Mouse (Mus musculus): ENCODE results near the gene Csgalnact2. TPM values are rescaled to one million over a fixed set of nuclear protein-coding genes. Genes with fewer than 3 reads are reported as not detected.

The Csgalnact2 gene
- polyA plus RNA-seq, 1 experiment from 2014 or later = 14.0 TPM

DNA sequence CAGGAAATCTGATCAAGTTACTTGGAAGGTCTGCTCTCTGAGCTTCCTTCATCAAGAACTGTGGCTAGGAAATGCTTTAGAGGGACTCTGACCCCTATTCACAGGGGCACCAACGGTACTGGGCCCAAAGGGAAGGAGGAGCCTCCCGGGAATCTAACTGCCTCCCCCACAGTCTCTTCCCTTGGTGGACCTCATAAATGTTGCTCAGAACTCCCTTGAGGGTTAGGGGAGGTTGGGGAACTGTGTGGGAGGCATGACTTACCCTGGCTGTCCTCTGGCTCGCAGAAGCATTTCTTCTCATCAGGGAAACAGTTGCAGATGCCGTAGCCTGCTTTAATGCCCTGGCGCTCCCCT lies 35.0 kb upstream of the Csgalnact2 start:
- no peak overlapping the region for H3K27ac ChIP-seq (replicated peaks; ENCODE audit: low read depth, low read length)
- no peaks in the 10 kb centered on the region for H3K4me1 ChIP-seq (ENCODE audit: control insufficient read depth, insufficient read depth, low read length)
- no peaks in the 10 kb centered on the region for H3K27me3 ChIP-seq (ENCODE audit: control insufficient read depth, insufficient read depth, low read length)
- no peaks in the 10 kb centered on the region for H3K36me3 ChIP-seq (replicated peaks; ENCODE audit: control insufficient read depth, insufficient read depth, low read depth, low read length)
- no peak overlapping the region for H3K4me2 ChIP-seq (ENCODE audit: low read depth, low read length)
- 84% methylated on average over 5 of the region's 5 CpGs for WGBS
- no peak overlapping the region for H3K4me3 ChIP-seq (ENCODE audit: low read depth, low read length)
- H3K9me3 ChIP-seq (replicated peaks; ENCODE audit: control insufficient read depth, low read length) = no peaks in the 10 kb centered on the region
- DNase-seq (ENCODE audit: low spot score) = no peak
- H3K9ac ChIP-seq (replicated peaks; ENCODE audit: low read length) = no peak overlapping the region
- no peak for ATAC-seq (replicated peaks; ENCODE audit: insufficient number of reproducible peaks, low FRiP score, low TSS enrichment, low read depth)

DNA sequence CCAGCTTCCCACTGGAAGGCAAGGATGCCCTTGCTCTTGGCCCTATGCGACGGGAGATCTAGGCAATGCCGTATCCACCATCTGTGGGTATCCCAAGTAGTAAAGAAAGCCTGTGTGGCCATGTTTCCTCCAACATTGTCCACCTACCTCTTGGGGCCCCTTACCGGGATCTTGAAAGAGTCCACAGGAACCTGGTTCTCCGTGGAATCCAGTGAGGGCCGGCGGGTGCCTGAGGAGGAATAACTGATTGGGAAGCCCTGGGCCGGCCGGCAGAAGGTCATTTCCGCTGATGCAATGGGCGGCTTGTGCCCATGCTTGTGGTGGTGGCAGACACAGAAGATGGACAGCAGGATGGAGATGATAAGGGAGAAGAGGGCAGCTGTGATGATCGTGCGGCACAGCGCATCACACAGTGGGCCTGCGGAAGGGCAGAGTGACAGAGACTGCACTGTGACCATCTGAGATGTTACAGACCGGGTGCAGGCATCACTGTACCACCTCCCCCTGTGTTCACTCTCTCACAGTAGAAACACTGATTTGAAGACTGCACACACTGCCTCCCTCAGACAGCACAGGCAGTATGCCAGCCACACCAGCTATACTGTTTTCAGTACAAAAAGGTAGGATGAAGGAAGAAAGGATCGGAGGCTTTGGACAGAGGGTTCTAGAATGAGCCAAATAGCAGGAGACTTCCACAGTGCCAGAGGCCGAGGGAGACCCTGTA lies 34.5 kb upstream of the Csgalnact2 start:
- 91% methylated on average over 18 of the region's 18 CpGs for WGBS
- Histone ChIP-seq H3K27me3 (ENCODE audit: control insufficient read depth, insufficient read depth, low read length) (no peaks in the 10 kb centered on the region), H3K4me1 (ENCODE audit: control insufficient read depth, insufficient read depth, low read length) (no peaks in the 10 kb centered on the region), H3K9ac (replicated peaks; ENCODE audit: low read length) (no peak overlapping the region), H3K4me3 (ENCODE audit: low read depth, low read length) (no peak overlapping the region), H3K36me3 (replicated peaks; ENCODE audit: control insufficient read depth, insufficient read depth, low read depth, low read length) (no peaks in the 10 kb centered on the region), H3K27ac (replicated peaks; ENCODE audit: low read depth, low read length) (no peak overlapping the region), H3K9me3 (replicated peaks; ENCODE audit: control insufficient read depth, low read length) (no peaks in the 10 kb centered on the region), H3K4me2 (ENCODE audit: low read depth, low read length) (no peak overlapping the region)
- ATAC-seq (replicated peaks; ENCODE audit: insufficient number of reproducible peaks, low FRiP score, low TSS enrichment, low read depth) (no peak), DNase-seq (ENCODE audit: low spot score) (no peak)

DNA sequence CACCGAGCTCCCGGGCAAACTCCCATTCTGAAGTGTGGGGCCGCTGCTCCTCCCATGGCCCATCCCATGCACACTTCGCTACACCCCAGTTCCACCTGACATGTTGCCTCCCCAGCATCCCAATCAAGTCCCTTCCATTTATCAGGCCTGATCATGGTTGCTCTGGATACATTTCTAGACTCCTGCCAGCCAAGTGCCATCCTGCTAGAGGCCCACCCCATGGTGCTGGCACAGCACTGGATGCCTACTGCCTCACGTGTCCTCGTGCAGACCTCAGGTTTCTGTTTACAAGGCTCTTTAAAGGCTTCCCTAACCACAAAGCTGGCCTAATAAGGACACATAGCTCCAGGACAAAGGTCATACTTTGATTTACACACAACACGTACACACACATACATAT lies 32.4 kb upstream of the Csgalnact2 start:
- Histone ChIP-seq H3K4me3 (ENCODE audit: low read depth, low read length) (no peak overlapping the region), H3K27me3 (ENCODE audit: control insufficient read depth, insufficient read depth, low read length) (no peaks in the 10 kb centered on the region), H3K36me3 (replicated peaks; ENCODE audit: control insufficient read depth, insufficient read depth, low read depth, low read length) (no peaks in the 10 kb centered on the region), H3K4me2 (ENCODE audit: low read depth, low read length) (no peak overlapping the region), H3K4me1 (ENCODE audit: control insufficient read depth, insufficient read depth, low read length) (no peaks in the 10 kb centered on the region), H3K27ac (replicated peaks; ENCODE audit: low read depth, low read length) (no peak overlapping the region), H3K9me3 (replicated peaks; ENCODE audit: control insufficient read depth, low read length) (no peaks in the 10 kb centered on the region), H3K9ac (replicated peaks; ENCODE audit: low read length) (no peak overlapping the region)
- DNase-seq (ENCODE audit: low spot score) (no peak), ATAC-seq (replicated peaks; ENCODE audit: insufficient number of reproducible peaks, low FRiP score, low TSS enrichment, low read depth) (no peak)
- 88% methylated on average over 7 of the region's 7 CpGs for WGBS

DNA sequence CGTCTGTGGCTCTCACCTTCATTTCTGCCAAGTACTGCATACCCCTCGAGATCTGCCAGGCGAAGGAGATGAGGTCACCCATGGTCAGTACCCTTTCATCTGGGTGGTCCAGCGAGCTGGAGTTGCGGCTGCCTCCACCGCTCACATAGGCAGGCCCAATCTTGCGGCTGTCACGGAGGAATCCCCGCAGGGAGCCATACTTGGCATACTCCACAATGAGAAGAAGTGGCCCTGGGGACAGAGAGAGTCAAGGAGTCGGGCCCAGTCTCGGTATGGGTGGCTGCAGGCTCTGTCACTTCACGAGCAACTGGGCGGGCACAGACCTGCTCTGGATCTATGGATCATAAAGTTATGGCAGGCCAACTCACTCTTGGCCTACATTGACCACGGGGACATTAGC lies 29.2 kb upstream of the Csgalnact2 start:
- Histone ChIP-seq H3K27ac (replicated peaks; ENCODE audit: low read depth, low read length) (no peak overlapping the region), H3K4me1 (ENCODE audit: control insufficient read depth, insufficient read depth, low read length) (no peaks in the 10 kb centered on the region), H3K9ac (replicated peaks; ENCODE audit: low read length) (no peak overlapping the region), H3K4me3 (ENCODE audit: low read depth, low read length) (no peak overlapping the region), H3K9me3 (replicated peaks; ENCODE audit: control insufficient read depth, low read length) (no peaks in the 10 kb centered on the region), H3K27me3 (ENCODE audit: control insufficient read depth, insufficient read depth, low read length) (no peaks in the 10 kb centered on the region), H3K36me3 (replicated peaks; ENCODE audit: control insufficient read depth, insufficient read depth, low read depth, low read length) (no peaks in the 10 kb centered on the region), H3K4me2 (ENCODE audit: low read depth, low read length) (no peak overlapping the region)
- DNase-seq (ENCODE audit: low spot score) (no peak), ATAC-seq (replicated peaks; ENCODE audit: insufficient number of reproducible peaks, low FRiP score, low TSS enrichment, low read depth) (no peak)
- WGBS = 85% methylated on average over 14 of the region's 14 CpGs

DNA sequence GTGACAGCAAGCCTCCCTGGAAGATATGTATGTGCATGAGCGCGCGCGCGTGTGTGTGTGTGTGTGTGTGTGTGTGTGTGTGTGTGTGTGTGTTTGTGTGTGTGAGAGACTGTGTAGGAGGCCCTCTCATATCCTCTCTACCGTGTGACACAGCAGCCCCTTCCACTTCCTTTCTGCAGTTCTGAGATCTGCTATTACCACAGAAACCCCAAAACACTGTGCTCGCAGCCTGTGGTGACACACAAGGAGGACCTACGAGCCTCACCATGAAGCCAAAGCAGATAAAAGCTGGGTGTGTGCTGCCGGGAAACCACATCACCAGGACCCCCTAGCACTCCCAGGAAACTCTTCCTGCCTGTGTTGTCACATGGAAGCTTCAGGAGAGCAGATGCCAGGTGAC lies 28.1 kb upstream of the Csgalnact2 start:
- no peak overlapping the region for H3K4me2 ChIP-seq (ENCODE audit: low read depth, low read length)
- no peaks in the 10 kb centered on the region for H3K9me3 ChIP-seq (replicated peaks; ENCODE audit: control insufficient read depth, low read length)
- H3K4me1 ChIP-seq (ENCODE audit: control insufficient read depth, insufficient read depth, low read length) = no peaks in the 10 kb centered on the region
- H3K27me3 ChIP-seq (ENCODE audit: control insufficient read depth, insufficient read depth, low read length) = no peaks in the 10 kb centered on the region
- no peak overlapping the region for H3K27ac ChIP-seq (replicated peaks; ENCODE audit: low read depth, low read length)
- ATAC-seq (replicated peaks; ENCODE audit: insufficient number of reproducible peaks, low FRiP score, low TSS enrichment, low read depth) (no peak), DNase-seq (ENCODE audit: low spot score) (no peak)
- H3K36me3 ChIP-seq (replicated peaks; ENCODE audit: control insufficient read depth, insufficient read depth, low read depth, low read length) = no peaks in the 10 kb centered on the region
- no peak overlapping the region for H3K4me3 ChIP-seq (ENCODE audit: low read depth, low read length)
- 92% methylated on average over 9 of the region's 9 CpGs for WGBS
- H3K9ac ChIP-seq (replicated peaks; ENCODE audit: low read length) = no peak overlapping the region

DNA sequence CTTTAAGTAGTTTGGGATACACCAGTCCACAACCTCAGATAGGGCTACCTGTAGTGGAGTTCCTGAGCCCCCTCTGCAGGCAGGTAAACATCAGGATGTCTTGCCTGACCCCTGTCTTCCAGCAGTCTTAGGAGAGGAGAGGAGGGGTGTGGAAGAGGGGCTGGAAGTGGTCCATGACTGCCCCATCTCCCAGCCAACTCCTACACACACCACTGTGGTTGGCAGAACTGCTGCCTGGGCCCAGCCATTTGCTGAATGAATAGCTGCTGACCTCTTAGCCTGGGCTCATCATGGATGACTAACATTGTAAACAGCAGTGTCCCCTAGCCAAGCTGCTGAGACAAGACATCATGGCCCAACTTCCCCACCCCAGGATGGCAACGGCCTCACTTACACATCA lies 26.6 kb upstream of the Csgalnact2 start:
- no peaks in the 10 kb centered on the region for H3K36me3 ChIP-seq (replicated peaks; ENCODE audit: control insufficient read depth, insufficient read depth, low read depth, low read length)
- no peak overlapping the region for H3K27ac ChIP-seq (replicated peaks; ENCODE audit: low read depth, low read length)
- H3K4me1 ChIP-seq (ENCODE audit: control insufficient read depth, insufficient read depth, low read length) = no peaks in the 10 kb centered on the region
- DNase-seq (ENCODE audit: low spot score) (no peak), ATAC-seq (replicated peaks; ENCODE audit: insufficient number of reproducible peaks, low FRiP score, low TSS enrichment, low read depth) (no peak)
- H3K4me3 ChIP-seq (ENCODE audit: low read depth, low read length) = no peak overlapping the region
- no peak overlapping the region for H3K4me2 ChIP-seq (ENCODE audit: low read depth, low read length)
- no peaks in the 10 kb centered on the region for H3K9me3 ChIP-seq (replicated peaks; ENCODE audit: control insufficient read depth, low read length)
- H3K27me3 ChIP-seq (ENCODE audit: control insufficient read depth, insufficient read depth, low read length) = no peaks in the 10 kb centered on the region
- H3K9ac ChIP-seq (replicated peaks; ENCODE audit: low read length) = no peak overlapping the region
- WGBS = 93% methylated on average over 1 of the region's 1 CpGs

DNA sequence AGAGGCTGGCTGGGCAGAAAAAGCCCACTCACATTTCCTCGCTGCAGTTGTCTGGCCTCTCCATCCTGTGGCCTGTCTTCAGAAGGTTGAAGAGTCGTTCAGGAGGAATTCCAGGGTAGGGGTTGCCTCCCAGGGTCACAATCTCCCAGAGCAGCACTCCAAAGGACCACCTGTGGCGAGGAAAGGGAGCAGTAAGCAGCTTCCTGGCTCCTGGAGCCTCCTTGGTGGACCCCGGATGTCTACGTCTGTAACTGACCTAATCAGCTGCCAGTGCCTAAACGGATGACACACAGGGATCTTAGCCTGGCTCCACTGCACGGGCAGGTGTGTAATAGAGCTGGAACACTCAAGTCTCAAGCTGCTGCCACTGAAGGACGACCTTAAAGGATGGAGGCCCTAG lies 25.8 kb upstream of the Csgalnact2 start:
- ATAC-seq (replicated peaks; ENCODE audit: insufficient number of reproducible peaks, low FRiP score, low TSS enrichment, low read depth) (no peak), DNase-seq (ENCODE audit: low spot score) (no peak)
- Histone ChIP-seq H3K4me2 (ENCODE audit: low read depth, low read length) (no peak overlapping the region), H3K4me3 (ENCODE audit: low read depth, low read length) (no peak overlapping the region), H3K36me3 (replicated peaks; ENCODE audit: control insufficient read depth, insufficient read depth, low read depth, low read length) (no peaks in the 10 kb centered on the region), H3K27ac (replicated peaks; ENCODE audit: low read depth, low read length) (no peak overlapping the region), H3K27me3 (ENCODE audit: control insufficient read depth, insufficient read depth, low read length) (no peaks in the 10 kb centered on the region), H3K9me3 (replicated peaks; ENCODE audit: control insufficient read depth, low read length) (no peaks in the 10 kb centered on the region), H3K9ac (replicated peaks; ENCODE audit: low read length) (no peak overlapping the region), H3K4me1 (ENCODE audit: control insufficient read depth, insufficient read depth, low read length) (no peaks in the 10 kb centered on the region)
- 75% methylated on average over 8 of the region's 8 CpGs for WGBS

DNA sequence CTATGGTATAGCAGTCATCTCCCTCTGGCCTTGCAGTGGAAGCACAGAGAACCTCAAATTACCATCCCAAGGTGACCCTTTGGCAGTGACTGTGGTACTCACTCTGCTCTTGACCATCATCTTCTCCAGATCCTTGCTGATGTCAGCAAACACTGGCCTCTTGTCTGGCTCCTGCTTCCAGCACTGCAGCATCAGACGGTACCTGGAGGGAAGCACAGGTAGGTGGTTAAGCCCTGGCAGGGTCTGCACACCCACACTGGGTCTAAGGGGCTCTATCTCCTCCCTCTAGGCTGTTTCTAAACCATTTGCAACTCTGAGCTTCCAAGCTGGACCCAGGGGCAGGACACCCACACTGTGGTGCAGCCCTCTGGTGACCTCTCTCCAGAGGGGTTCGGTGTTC lies 24.1 kb upstream of the Csgalnact2 start:
- 89% methylated on average over 2 of the region's 2 CpGs for WGBS
- Histone ChIP-seq H3K9ac (replicated peaks; ENCODE audit: low read length) (no peak overlapping the region), H3K27me3 (ENCODE audit: control insufficient read depth, insufficient read depth, low read length) (no peaks in the 10 kb centered on the region), H3K9me3 (replicated peaks; ENCODE audit: control insufficient read depth, low read length) (no peaks in the 10 kb centered on the region), H3K36me3 (replicated peaks; ENCODE audit: control insufficient read depth, insufficient read depth, low read depth, low read length) (no peaks in the 10 kb centered on the region), H3K4me3 (ENCODE audit: low read depth, low read length) (no peak overlapping the region), H3K27ac (replicated peaks; ENCODE audit: low read depth, low read length) (no peak overlapping the region), H3K4me1 (ENCODE audit: control insufficient read depth, insufficient read depth, low read length) (no peaks in the 10 kb centered on the region), H3K4me2 (ENCODE audit: low read depth, low read length) (no peak overlapping the region)
- no peak for ATAC-seq (replicated peaks; ENCODE audit: insufficient number of reproducible peaks, low FRiP score, low TSS enrichment, low read depth)
- DNase-seq (ENCODE audit: low spot score) = no peak

All from embryonic facial prominence, embryonic 11.5 days (tissue).